Mouse (Mus musculus) left cerebral cortex, adult 2 months (tissue): ENCODE measurements around the gene Gm14190. TPM values are rescaled to one million over a fixed set of nuclear protein-coding genes. Genes with fewer than 3 reads are reported as not detected.
"Not testable (repeated sequence)": the region's sequence is repeated elsewhere in the genome, so short reads cannot be mapped to it uniquely, and the experiment has no call there.

Experiments
- DNase-seq, 2 experiments: peaks; one replicate each; pipeline ENCODE4 v3.0.0; 2021 to 2022; ENCODE audit warnings: low spot score in 2 of 2, mixed read lengths in 1 of 2; ENCODE audit errors: extremely low spot score in 1 of 2
- H3K27ac ChIP-seq: fragments of 200-600 bp; 2 replicates; pipeline ENCODE4 v1.8.1; 2022
- H3K4me3 ChIP-seq: fragments of 200-600 bp; 2 replicates; pipeline ENCODE4 v1.8.1; 2022
- CTCF ChIP-seq: fragments of 200-600 bp; IDR thresholded peaks from 2 replicates; pipeline ENCODE4 v1.8.1; 2022; ENCODE audit warnings: antibody characterized with exemption, mild to moderate bottlenecking, moderate library complexity
- intact Hi-C: fragments of 180-260 bp; cut with DNase I; formaldehyde crosslinking; loops from one replicate; pipeline ENCODE4 v1.15.1; 2025
- total RNA-seq, 2 experiments: library from RNA; stranded (reverse); gene quantifications; 2 replicates each; pipeline ENCODE4 v1.2.3; 2021

Gm14190 gene
- total RNA-seq, 2 experiments from 2014 or later: not detected

DNA sequence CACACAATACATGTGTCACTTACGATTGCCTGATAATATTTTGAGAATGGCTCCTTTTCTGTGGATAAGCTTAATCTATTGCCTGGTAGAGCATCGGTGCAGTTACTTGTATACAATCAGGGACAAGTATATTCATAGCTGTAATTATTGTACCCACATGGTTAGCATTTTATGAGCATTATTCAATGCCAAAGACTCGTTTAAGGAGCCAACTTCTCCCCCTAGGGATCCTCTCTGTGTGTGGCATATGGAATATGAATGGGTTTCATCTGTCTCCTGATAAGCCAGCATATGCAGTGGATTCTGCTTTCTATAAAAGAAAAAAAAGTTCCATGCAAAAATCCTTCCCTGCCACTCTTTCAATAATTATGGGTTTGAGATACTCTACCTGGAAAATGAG is 46.2 kb downstream of the Gm14190 start:
- intact Hi-C loops: no loop called here
- H3K27ac ChIP-seq: no peak overlapping the region
- no peak for TF ChIP-seq CTCF
- DNase-seq: no peak
- H3K4me3 ChIP-seq: no peak overlapping the region

DNA sequence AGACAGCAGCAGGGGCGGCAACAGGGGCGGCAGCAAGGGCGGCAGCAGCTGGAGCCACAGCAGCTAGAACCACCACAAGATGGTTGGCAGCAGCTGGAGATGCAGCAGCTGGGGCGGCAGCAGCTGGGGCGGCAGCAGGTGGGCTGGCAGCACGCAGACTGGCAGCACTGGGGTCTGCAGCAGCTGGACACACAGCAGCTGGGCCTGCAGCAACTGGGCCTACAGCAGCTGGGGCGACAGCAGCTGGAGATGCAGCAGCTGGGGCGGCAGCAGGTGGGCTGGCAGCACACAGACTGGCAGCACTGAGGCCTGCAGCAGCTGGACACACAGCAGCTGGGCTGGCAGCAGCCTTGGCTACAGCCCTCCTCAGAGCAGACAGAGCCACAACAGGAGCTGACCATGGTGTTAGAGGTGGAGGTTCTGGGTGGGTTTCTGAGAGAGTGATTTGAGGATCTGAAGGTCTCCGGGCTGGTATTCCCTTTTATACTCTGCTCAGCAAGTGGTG is 46.9 kb downstream of the Gm14190 start, which contains the start of gene Krtap4-7:
Gene Krtap4-7 (minus strand): TSS at position 455 of the 505 bp plus-strand sequence.
- H3K27ac ChIP-seq, DNase-seq, H3K4me3 ChIP-seq, intact Hi-C loops: not testable (repeated sequence)

- DNase-seq: no peak
- intact Hi-C loops: no loop called here
- no peak for TF ChIP-seq CTCF
- Histone ChIP-seq H3K27ac (no peak overlapping the region), H3K4me3 (no peak overlapping the region)
Observed at GRCm38 (mm10) chr11:99640926-99641325, 49.6 kb downstream of the Gm14190 start.

Other genes with a start within 250 kb of the Gm14190 start
- gene Krt23, start 197.6 kb downstream of the Gm14190 start, total RNA-seq: not detected
- not detected for gene Krt39, start 169.4 kb downstream of the Gm14190 start, total RNA-seq
- gene Krt40, start 147.6 kb downstream of the Gm14190 start, total RNA-seq: not detected
- not detected for gene Krtap3-3, start 139.9 kb downstream of the Gm14190 start, total RNA-seq
- gene Krtap3-2, start 133.9 kb downstream of the Gm14190 start, total RNA-seq: not detected
- gene Gm11939, start 131.3 kb downstream of the Gm14190 start, total RNA-seq: not detected
- not detected for gene Krtap3-1, start 124.1 kb downstream of the Gm14190 start, total RNA-seq
- gene Krtap1-5, start 109.7 kb downstream of the Gm14190 start, total RNA-seq: not detected
- gene Krtap1-4, start 107.1 kb downstream of the Gm14190 start, total RNA-seq: not detected
- not detected for gene Krtap1-3, start 99.4 kb downstream of the Gm14190 start, total RNA-seq
- not detected for gene Krtap9-3, start 92.6 kb downstream of the Gm14190 start, total RNA-seq
- gene Gm11938, start 87.4 kb downstream of the Gm14190 start, total RNA-seq: not detected
- not detected for gene Gm11937, start 80.6 kb downstream of the Gm14190 start, total RNA-seq
- not detected for gene Krtap2-4, start 75.9 kb downstream of the Gm14190 start, total RNA-seq
- gene Gm11562, start 70.3 kb downstream of the Gm14190 start, total RNA-seq: not detected
- not detected for gene Krtap4-1, start 62.5 kb downstream of the Gm14190 start, total RNA-seq
- not detected for gene Krtap4-2, start 55.7 kb downstream of the Gm14190 start, total RNA-seq
- not detected for gene Krtap4-7, start 46.7 kb downstream of the Gm14190 start, total RNA-seq
- gene Gm11555, start 40.5 kb downstream of the Gm14190 start, total RNA-seq: not detected
- not detected for gene Gm11563, start 31.8 kb downstream of the Gm14190 start, total RNA-seq
- not detected for gene Krtap4-6, start 24.8 kb downstream of the Gm14190 start, total RNA-seq
- gene Gm14180, start 43.5 kb upstream of the Gm14190 start, total RNA-seq: not detected
- gene Gm11595, start 82.2 kb upstream of the Gm14190 start, total RNA-seq: not detected
- not detected for gene Krtap4-8, start 90.0 kb upstream of the Gm14190 start, total RNA-seq
- gene Krtap4-9, start 94.5 kb upstream of the Gm14190 start, total RNA-seq: not detected
- not detected for gene Gm11596, start 102.7 kb upstream of the Gm14190 start, total RNA-seq
- not detected for gene Gm11569, start 108.2 kb upstream of the Gm14190 start, total RNA-seq
- not detected for gene Gm11554, start 113.7 kb upstream of the Gm14190 start, total RNA-seq
- gene Krtap4-13, start 119.2 kb upstream of the Gm14190 start, total RNA-seq: not detected
- not detected for gene Gm11564, start 124.9 kb upstream of the Gm14190 start, total RNA-seq
- gene 2300003K06Rik, start 147.3 kb upstream of the Gm14190 start, total RNA-seq: not detected
- not detected for gene Krtap4-16, start 160.9 kb upstream of the Gm14190 start, total RNA-seq
- gene Gm11568, start 167.2 kb upstream of the Gm14190 start, total RNA-seq: not detected
- not detected for gene Gm11559, start 173.7 kb upstream of the Gm14190 start, total RNA-seq
- not detected for gene Krtap9-1, start 182.6 kb upstream of the Gm14190 start, total RNA-seq
- gene Gm11567, start 188.4 kb upstream of the Gm14190 start, total RNA-seq: not detected
- gene Krtap31-1, start 217.2 kb upstream of the Gm14190 start, total RNA-seq: not detected
- not detected for gene Gm11565, start 224.0 kb upstream of the Gm14190 start, total RNA-seq
- not detected for gene Krtap31-2, start 245.6 kb upstream of the Gm14190 start, total RNA-seq